Mouse (Mus musculus) gastrocnemius, adult 2 months (tissue): ENCODE results near the gene Arhgap11a. TPM values are rescaled to one million over a fixed set of nuclear protein-coding genes. Genes with fewer than 3 reads are reported as not detected.

ENCODE experiments used
- DNase-seq: peaks from one replicate; pipeline ENCODE4 v3.0.0; 2022
- H3K27ac ChIP-seq: fragments of 200-600 bp; 2 replicates; pipeline ENCODE4 v1.8.1; 2022; ENCODE audit warnings: mild to moderate bottlenecking
- H3K4me3 ChIP-seq: fragments of 200-600 bp; 2 replicates; pipeline ENCODE4 v1.8.1; 2022; ENCODE audit warnings: mild to moderate bottlenecking, moderate library complexity
- CTCF ChIP-seq: fragments of 200-600 bp; IDR thresholded peaks from 2 replicates; pipeline ENCODE4 v1.8.1; 2022; ENCODE audit warnings: antibody characterized with exemption, mild to moderate bottlenecking, moderate library complexity
- intact Hi-C: fragments of 180-260 bp; cut with DNase I; formaldehyde crosslinking; loops from one replicate; pipeline ENCODE4 v1.15.1; 2025
- total RNA-seq, 2 experiments: library from RNA; stranded (reverse); gene quantifications; 2 replicates each; pipeline ENCODE4 v1.2.3; 2021

Gene Arhgap11a
- total RNA-seq, 2 experiments from 2014 or later = 0.86 to 1.0 TPM

- DNase-seq = no peak
- TF ChIP-seq CTCF = no peak
- intact Hi-C loops = no loop called here
- Histone ChIP-seq H3K4me3 (no peak overlapping the region), H3K27ac (no peak overlapping the region)
These were observed 9.0 kb downstream of the Arhgap11a start for GRCm38 (mm10) chr2:113839488-113839887.

GRCm38 (mm10) chr2:113835219-113835618 is 13.2 kb downstream of the Arhgap11a start:
- no peak overlapping the region for H3K4me3 ChIP-seq
- TF ChIP-seq CTCF = no peak
- intact Hi-C loops = no loop called here
- no peak for DNase-seq
- H3K27ac ChIP-seq = no peak overlapping the region

GRCm38 (mm10) chr2:113828943-113829882 is 19.2 kb downstream of the Arhgap11a start, which contains the start of gene Scg5:
TSS of gene Scg5 (minus strand) at chr2:113829121.
- TF ChIP-seq CTCF = no peak
- intact Hi-C loops = no loop called here
- Histone ChIP-seq H3K4me3 (peak within 1 kb of the TSS; percentile 56), H3K27ac (no peak within 1 kb of the TSS)
- peak; percentile 53 for DNase-seq

DNA sequence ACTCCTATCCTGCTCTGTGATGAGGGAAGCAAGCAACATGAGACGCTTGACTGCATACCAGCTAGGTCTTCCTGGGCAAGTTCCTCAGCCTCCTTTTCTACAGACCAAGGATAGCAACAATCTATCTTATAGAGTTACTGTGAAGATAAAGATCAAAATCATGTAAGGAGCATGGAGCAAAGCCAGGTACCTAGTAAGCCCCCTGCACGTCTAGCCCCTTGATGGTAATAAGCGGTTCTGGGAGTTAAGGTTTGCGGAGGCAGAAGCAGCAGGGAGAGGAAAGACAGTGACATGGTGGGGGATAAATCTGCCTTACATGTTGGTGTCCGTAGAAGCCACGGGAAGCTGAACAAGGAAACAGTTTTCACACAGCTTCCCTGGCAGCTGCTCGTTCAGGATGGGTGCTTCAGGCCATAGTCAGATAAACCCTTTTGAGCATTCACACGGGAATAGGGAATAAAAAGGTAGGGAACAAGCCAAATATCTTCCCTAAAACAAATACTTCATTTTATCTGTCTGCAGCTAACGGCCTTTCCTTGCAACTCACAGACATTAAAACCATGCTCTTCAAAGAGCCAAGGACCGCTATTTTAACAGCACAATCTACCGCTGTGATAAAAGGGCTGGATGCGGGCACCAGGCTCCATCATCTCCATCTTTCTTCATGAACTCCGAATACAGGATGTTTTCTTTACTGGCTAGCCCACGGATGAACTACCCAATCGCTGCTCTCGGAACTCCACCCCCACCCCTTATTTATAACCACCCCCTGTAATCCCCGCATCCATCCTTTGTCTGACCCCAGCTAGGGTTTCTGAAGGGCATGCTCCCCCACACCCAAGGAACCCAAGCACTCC is 20.1 kb downstream of the Arhgap11a start:
- intact Hi-C loops = no loop called here
- DNase-seq = no peak
- Histone ChIP-seq H3K27ac (no peak overlapping the region), H3K4me3 (peak overlapping the region; percentile 56)
- TF ChIP-seq CTCF = no peak

DNA sequence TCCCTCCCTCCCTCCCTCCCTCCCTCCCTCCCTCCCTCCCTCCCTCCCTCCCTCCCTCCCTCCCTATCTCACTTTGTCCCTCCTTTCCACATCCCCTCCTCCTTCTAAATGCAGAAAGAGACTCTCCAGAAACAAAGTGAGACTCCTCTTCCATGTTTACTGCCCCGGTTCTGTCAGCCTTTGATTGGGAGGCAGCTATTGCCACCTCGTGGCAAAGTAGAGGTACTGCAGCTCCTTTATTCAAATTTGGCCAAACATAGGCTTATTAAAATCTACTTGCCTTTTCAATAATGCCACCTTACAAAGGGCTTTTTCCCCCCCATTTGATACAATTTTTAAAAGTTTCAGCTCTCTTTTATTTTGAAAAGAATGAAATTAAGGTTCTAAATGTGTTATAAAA is 24.6 kb downstream of the Arhgap11a start:
- DNase-seq = no peak
- peak; percentile 90 for TF ChIP-seq CTCF
- no peak overlapping the region for H3K4me3 ChIP-seq
- no peak overlapping the region for H3K27ac ChIP-seq
- intact Hi-C loops = loop anchor here (2.0 kb wide), 1 partner anchor 289 kb away; no protein-coding TSS in a partner anchor

DNA sequence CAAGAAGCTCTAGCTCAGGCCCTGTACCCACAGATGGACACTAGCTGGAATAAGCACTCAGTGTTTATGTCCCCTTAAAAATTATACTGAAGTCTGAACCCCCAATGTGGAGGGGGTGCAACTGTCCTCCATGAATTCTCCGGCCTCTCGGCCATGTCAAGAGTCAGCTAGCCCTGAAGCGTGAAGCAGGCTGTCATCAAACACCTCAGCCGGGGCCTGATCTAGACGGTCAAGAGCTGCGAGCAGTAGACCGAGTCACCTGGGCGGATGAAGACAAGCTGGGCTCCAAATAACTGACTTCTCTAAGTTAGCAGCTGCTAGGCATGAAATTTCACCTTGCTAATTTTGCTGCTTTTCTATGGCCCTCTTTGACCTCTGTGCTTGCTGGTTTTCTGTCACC is 26.1 kb downstream of the Arhgap11a start:
- H3K4me3 ChIP-seq = no peak overlapping the region
- intact Hi-C loops = no loop called here
- H3K27ac ChIP-seq = no peak overlapping the region
- TF ChIP-seq CTCF = no peak
- no peak for DNase-seq

DNA sequence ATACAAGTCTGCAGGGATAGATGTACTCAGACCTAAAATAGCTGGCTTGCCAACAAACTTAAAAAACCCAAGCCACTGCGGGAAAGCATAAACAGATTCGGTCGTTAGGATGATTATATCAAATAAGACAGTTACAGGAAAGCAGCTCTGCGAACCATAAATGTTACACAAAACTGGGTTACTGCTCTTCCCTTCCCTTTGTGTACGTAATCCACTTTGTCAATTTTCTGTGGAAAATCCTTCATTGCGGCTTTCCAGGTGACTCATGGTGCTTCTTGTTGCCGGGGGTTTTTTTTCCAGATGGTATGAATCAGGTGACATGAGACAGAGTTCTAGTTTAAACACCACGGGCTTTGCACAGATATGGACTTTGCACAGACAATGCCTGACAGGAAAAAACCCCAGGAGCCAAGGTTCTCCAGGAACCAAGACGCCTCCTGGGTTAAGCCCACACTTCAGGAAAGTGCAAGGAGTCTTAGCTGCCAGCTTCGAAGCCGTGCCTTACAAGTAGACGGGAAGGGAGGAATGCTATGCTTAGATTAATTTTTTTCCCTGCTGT is 27.2 kb downstream of the Arhgap11a start:
- intact Hi-C loops = no loop called here
- no peak for TF ChIP-seq CTCF
- Histone ChIP-seq H3K27ac (no peak overlapping the region), H3K4me3 (no peak overlapping the region)
- no peak for DNase-seq

GRCm38 (mm10) chr2:113820117-113820516 is 28.3 kb downstream of the Arhgap11a start:
- H3K27ac ChIP-seq = no peak overlapping the region
- H3K4me3 ChIP-seq = no peak overlapping the region
- no peak for TF ChIP-seq CTCF
- intact Hi-C loops = no loop called here
- no peak for DNase-seq

DNA sequence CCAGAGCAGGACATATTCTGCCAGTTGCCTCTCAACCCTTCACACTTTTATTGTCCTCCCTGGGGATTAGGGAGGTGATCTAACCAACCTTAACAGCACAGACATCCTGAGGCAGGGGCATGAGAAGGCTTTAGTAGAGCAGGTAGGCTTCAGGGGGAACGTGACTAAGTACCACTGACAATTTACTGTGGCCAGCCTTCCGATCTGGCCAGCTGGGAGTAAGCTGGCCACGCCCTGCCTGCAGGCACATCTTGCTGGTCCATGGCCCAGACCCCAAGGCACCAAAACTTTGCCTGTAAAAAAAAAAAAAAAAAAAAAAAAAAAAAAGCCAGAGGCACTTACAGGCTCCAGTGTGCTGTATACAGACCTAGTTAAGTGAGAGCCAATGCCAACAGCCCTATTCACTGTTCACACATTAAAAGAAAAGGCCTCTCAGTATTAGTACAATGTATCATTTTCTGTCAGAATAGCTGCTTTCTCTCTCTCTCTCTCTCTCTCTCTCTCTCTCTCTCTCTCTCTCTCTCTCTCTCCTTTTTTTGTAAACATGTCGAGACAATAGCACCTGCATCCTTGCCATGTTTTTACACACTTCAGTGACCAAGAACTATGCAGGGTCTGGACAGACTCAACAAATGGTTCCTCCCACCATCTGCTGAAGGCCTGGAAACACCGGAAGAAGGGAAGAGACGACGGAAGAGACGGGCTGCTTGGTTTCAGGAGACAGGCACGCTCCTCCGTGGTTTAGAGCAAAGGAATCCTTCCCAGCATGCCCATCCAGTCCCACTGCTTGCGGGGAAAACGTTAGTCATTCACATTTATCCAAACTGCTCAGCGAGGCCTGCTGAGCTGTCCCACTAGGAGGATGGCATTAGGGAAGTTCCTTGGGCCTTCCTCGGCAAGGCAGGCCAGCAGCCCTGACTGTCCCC is 30.5 kb downstream of the Arhgap11a start:
- no peak for TF ChIP-seq CTCF
- no peak overlapping the region for H3K4me3 ChIP-seq
- intact Hi-C loops = no loop called here
- H3K27ac ChIP-seq = no peak overlapping the region
- no peak for DNase-seq

GRCm38 (mm10) chr2:113807640-113808039 is 40.8 kb downstream of the Arhgap11a start:
- Histone ChIP-seq H3K27ac (no peak overlapping the region), H3K4me3 (no peak overlapping the region)
- intact Hi-C loops = loop anchor here (5.0 to 10.0 kb wide), 4 partner anchors 153 to 503 kb away; no protein-coding TSS in a partner anchor
- peak; percentile 67 for DNase-seq
- TF ChIP-seq CTCF = peak; percentile 75

- H3K27ac ChIP-seq = no peak overlapping the region
- no peak for DNase-seq
- intact Hi-C loops = loop anchor here (5.0 to 10.0 kb wide), 4 partner anchors 152 to 502 kb away; no protein-coding TSS in a partner anchor
- no peak overlapping the region for H3K4me3 ChIP-seq
- TF ChIP-seq CTCF = no peak
These were observed 41.4 kb downstream of the Arhgap11a start for GRCm38 (mm10) chr2:113806851-113807577.
